Mouse (Mus musculus): Measurements from ENCODE around the gene C4b. TPM values are rescaled to one million over a fixed set of nuclear protein-coding genes. Genes with fewer than 3 reads are reported as not detected.
A peak's percentile ranks its signal among the peaks of the same experiment; 100 is the strongest.

C4b gene
- total and polyA plus RNA-seq, 3 experiments, result 0.08 to 0.24 TPM; not detected in 1

GRCm38 (mm10) chr17:34683686-34684220 is 59.9 kb downstream of the C4b start:
- H3K9me3 ChIP-seq (replicated peaks; ENCODE audit: insufficient read depth, low read length), result no peaks in the 10 kb centered on the region
- H3K9ac ChIP-seq (ENCODE audit: control insufficient read depth, low read depth, low read length, poor library complexity, severe bottlenecking), result no peak overlapping the region
- H3K27ac ChIP-seq (ENCODE audit: control insufficient read depth, low read depth, low read length), result no peak overlapping the region
- no peaks in the 10 kb centered on the region for H3K27me3 ChIP-seq (ENCODE audit: control insufficient read depth in 1 of 2, insufficient read depth in 2 of 2, low read length in 2 of 2)
- H3K79me2 ChIP-seq (ENCODE audit: control insufficient read depth, insufficient read depth, low read length, poor library complexity), result no peaks in the 10 kb centered on the region
- no peaks in the 10 kb centered on the region; a peak in 1 of 4 replicates for H3K4me1 ChIP-seq (ENCODE audit: control insufficient read depth in 1 of 2, insufficient read depth in 2 of 2, low read length in 2 of 2)
- H3K36me3 ChIP-seq (ENCODE audit: control insufficient read depth in 1 of 2, insufficient read depth in 2 of 2, low read length in 2 of 2), result no peaks in the 10 kb centered on the region
- DNase-seq (ENCODE audit: low read depth, low spot score), result no peak
- H3K4me3 ChIP-seq (ENCODE audit: control insufficient read depth in 1 of 2, insufficient read depth in 1 of 2, low read depth in 2 of 2, low read length in 2 of 2), result no peak overlapping the region
- TF ChIP-seq CTCF (IDR thresholded peaks at IDR 0.05 in 2 of 3, conservative IDR thresholded peaks at IDR 0.05 in 1 of 3; ENCODE audit: control insufficient read depth in 1 of 3, insufficient read depth in 1 of 3, low read depth in 2 of 3, low read length in 3 of 3, poor library complexity in 1 of 3, severe bottlenecking in 1 of 3), result no peak

DNA sequence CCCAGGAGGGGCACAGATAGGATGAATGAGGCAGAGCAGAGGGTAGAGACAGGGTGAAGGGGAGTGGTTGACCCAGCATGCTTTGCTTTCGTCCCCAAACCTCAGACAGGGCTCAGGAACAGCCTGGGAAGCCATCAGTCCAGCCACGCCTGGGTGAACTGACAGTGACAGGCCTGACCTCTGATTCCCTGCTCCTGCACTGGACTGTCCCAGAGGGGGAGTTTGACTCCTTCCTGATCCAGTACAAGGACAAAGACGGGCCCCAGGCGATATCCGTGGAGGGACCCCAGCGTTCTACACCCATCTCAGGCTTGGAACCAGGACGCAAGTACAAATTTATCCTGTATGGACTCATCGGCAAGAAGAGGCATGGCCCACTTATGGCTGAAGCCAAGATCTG is 60.5 kb downstream of the C4b start:
- Histone ChIP-seq H3K4me3 (ENCODE audit: control insufficient read depth in 1 of 2, insufficient read depth in 1 of 2, low read depth in 2 of 2, low read length in 2 of 2) (no peak overlapping the region), H3K27ac (ENCODE audit: control insufficient read depth, low read depth, low read length) (no peak overlapping the region), H3K4me1 (ENCODE audit: control insufficient read depth in 1 of 2, insufficient read depth in 2 of 2, low read length in 2 of 2) (no peaks in the 10 kb centered on the region; a peak in 1 of 4 replicates), H3K79me2 (ENCODE audit: control insufficient read depth, insufficient read depth, low read length, poor library complexity) (no peaks in the 10 kb centered on the region), H3K9ac (ENCODE audit: control insufficient read depth, low read depth, low read length, poor library complexity, severe bottlenecking) (no peak overlapping the region), H3K27me3 (ENCODE audit: control insufficient read depth in 1 of 2, insufficient read depth in 2 of 2, low read length in 2 of 2) (no peaks in the 10 kb centered on the region), H3K9me3 (replicated peaks; ENCODE audit: insufficient read depth, low read length) (no peaks in the 10 kb centered on the region), H3K36me3 (ENCODE audit: control insufficient read depth in 1 of 2, insufficient read depth in 2 of 2, low read length in 2 of 2) (no peaks in the 10 kb centered on the region)
- no peak for DNase-seq (ENCODE audit: low read depth, low spot score)
- TF ChIP-seq CHD2 (IDR thresholded peaks at IDR 0.05; ENCODE audit: low read length), result no peak
- no peak for TF ChIP-seq CTCF (IDR thresholded peaks at IDR 0.05 in 2 of 3, conservative IDR thresholded peaks at IDR 0.05 in 1 of 3; ENCODE audit: control insufficient read depth in 1 of 3, insufficient read depth in 1 of 3, low read depth in 2 of 3, low read length in 3 of 3, poor library complexity in 1 of 3, severe bottlenecking in 1 of 3)
- TF ChIP-seq RAD21 (IDR thresholded peaks at IDR 0.05; ENCODE audit: low read depth, low read length), result no peak
- TF ChIP-seq ZKSCAN1 (IDR thresholded peaks at IDR 0.05; ENCODE audit: low read depth, low read length), result no peak
- no peak for TF ChIP-seq KAT2A (conservative IDR thresholded peaks at IDR 0.05; ENCODE audit: low read depth, low read length)
- TF ChIP-seq NELFE (IDR thresholded peaks at IDR 0.05; ENCODE audit: low read depth, low read length), result no peak
- no peak for TF ChIP-seq ZC3H11A (IDR thresholded peaks at IDR 0.05; ENCODE audit: low read depth, low read length)
- TF ChIP-seq MXI1 (IDR thresholded peaks at IDR 0.05; ENCODE audit: low read depth, low read length), result no peak

GRCm38 (mm10) chr17:34681881-34682536 is 61.7 kb downstream of the C4b start:
- Histone ChIP-seq H3K4me1 (ENCODE audit: control insufficient read depth in 1 of 2, insufficient read depth in 2 of 2, low read length in 2 of 2) (no peaks in the 10 kb centered on the region; a peak in 1 of 4 replicates), H3K4me3 (ENCODE audit: control insufficient read depth in 1 of 2, insufficient read depth in 1 of 2, low read depth in 2 of 2, low read length in 2 of 2) (no peak overlapping the region), H3K9ac (ENCODE audit: control insufficient read depth, low read depth, low read length, poor library complexity, severe bottlenecking) (no peak overlapping the region), H3K27ac (ENCODE audit: control insufficient read depth, low read depth, low read length) (no peak overlapping the region), H3K9me3 (replicated peaks; ENCODE audit: insufficient read depth, low read length) (no peaks in the 10 kb centered on the region), H3K36me3 (ENCODE audit: control insufficient read depth in 1 of 2, insufficient read depth in 2 of 2, low read length in 2 of 2) (no peaks in the 10 kb centered on the region), H3K79me2 (ENCODE audit: control insufficient read depth, insufficient read depth, low read length, poor library complexity) (no peaks in the 10 kb centered on the region), H3K27me3 (ENCODE audit: control insufficient read depth in 1 of 2, insufficient read depth in 2 of 2, low read length in 2 of 2) (no peaks in the 10 kb centered on the region)
- peak; percentile 8 for DNase-seq (ENCODE audit: low read depth, low spot score)
- TF ChIP-seq RCOR1 (IDR thresholded peaks at IDR 0.05; ENCODE audit: low read depth, low read length) (no peak), TCF12 (IDR thresholded peaks at IDR 0.05; ENCODE audit: low read depth, low read length) (no peak), ETS1 (IDR thresholded peaks at IDR 0.05; ENCODE audit: low read depth, low read length) (no peak), POLR2AphosphoS2 (IDR thresholded peaks at IDR 0.05; ENCODE audit: low read length) (no peak), ELF1 (IDR thresholded peaks at IDR 0.05; ENCODE audit: low read depth, low read length) (no peak), HCFC1 (IDR thresholded peaks at IDR 0.05; ENCODE audit: low read depth, low read length) (no peak), POLR2A (IDR thresholded peaks at IDR 0.05; ENCODE audit: control insufficient read depth in 1 of 2, insufficient read depth in 1 of 2, low read depth in 1 of 2, low read length in 2 of 2, poor library complexity in 1 of 2) (no peak), CHD1 (IDR thresholded peaks at IDR 0.05; ENCODE audit: low read depth, low read length) (no peak), CTCF (IDR thresholded peaks at IDR 0.05 in 2 of 3, conservative IDR thresholded peaks at IDR 0.05 in 1 of 3; ENCODE audit: control insufficient read depth in 1 of 3, insufficient read depth in 1 of 3, low read depth in 2 of 3, low read length in 3 of 3, poor library complexity in 1 of 3, severe bottlenecking in 1 of 3) (no peak), TBP (IDR thresholded peaks at IDR 0.05; ENCODE audit: low read depth, low read length) (no peak), MXI1 (IDR thresholded peaks at IDR 0.05; ENCODE audit: low read depth, low read length) (no peak), MYB (IDR thresholded peaks at IDR 0.05; ENCODE audit: low read depth, low read length) (no peak), ZKSCAN1 (IDR thresholded peaks at IDR 0.05; ENCODE audit: low read depth, low read length) (no peak), MAFK (IDR thresholded peaks at IDR 0.05; ENCODE audit: borderline replicate concordance, low read depth, low read length) (no peak), SIN3A (IDR thresholded peaks at IDR 0.05; ENCODE audit: low read length) (no peak), EP300 (IDR thresholded peaks at IDR 0.05; ENCODE audit: low read depth in 1 of 2, low read length in 2 of 2) (no peak), UBTF (IDR thresholded peaks at IDR 0.05; ENCODE audit: borderline replicate concordance, insufficient read depth, low read depth, low read length) (no peak)

Data from MEL (cell line).